Mouse (Mus musculus) spleen, postnatal 14 days (tissue): ENCODE data around the gene Cyp4f17.
"Not testable (repeated sequence)": the region's sequence is repeated elsewhere in the genome, so short reads cannot be mapped to it uniquely, and the experiment has no call there.

Experiments used
- DNase-seq, 2 experiments: peaks; one replicate each; pipeline ENCODE4 v3.0.0; 2021 to 2022; ENCODE audit warnings: low spot score in 2 of 2

The Cyp4f17 gene

GRCm38 (mm10) chr17:32526341-32526740 is 20.5 kb downstream of the Cyp4f17 start:
- not testable (repeated sequence) for DNase-seq

- no peak for DNase-seq
These were observed 21.9 kb downstream of the Cyp4f17 start for GRCm38 (mm10) chr17:32527748-32528147.

GRCm38 (mm10) chr17:32528408-32529337 is 22.8 kb downstream of the Cyp4f17 start:
- peak; percentile 72 to 79 for DNase-seq

DNA sequence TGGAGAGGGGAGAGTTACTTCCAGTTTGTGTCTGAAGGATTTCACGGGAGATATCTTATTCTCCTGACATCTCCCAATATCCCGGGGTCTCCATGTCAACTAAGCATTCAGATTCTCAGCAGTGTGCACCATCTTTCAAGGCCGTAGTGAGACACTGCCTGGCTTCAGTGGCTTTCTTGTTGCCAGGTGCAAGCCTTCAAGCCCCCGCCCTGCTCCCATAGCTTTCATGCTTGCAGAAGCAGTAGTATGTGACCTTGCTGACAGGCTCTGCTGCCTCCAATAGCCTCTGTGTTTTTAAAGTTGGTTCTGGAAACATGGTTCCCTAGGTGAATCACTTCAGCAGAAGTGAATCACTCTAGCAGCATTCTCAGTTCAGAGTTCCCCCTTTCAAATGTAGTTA is 26.5 kb downstream of the Cyp4f17 start:
- DNase-seq: not testable (repeated sequence)

DNA sequence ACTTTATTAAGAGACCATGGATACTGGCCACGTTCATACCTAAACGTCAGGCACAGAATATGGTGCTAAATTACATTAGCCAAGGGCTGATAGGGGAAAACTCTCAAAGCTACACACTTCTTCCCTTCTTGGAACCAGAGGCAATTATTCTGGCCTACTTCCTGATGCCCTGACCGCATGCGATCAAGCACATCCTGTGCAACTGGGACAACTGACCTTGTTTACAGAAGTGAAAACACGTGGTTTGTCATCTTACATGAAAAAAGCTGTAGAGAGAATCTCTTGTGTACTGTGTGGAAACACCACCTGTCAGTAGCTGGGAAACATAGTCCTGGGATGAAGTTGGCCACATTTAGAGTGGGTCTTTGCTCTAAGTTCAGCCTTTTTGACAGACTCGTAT is 28.2 kb downstream of the Cyp4f17 start:
- no peak for DNase-seq

GRCm38 (mm10) chr17:32536051-32536866 is 30.4 kb downstream of the Cyp4f17 start, which contains the start of gene Cyp4f16:
Gene Cyp4f16 (plus strand): TSS chr17:32536558.
- DNase-seq: peak; percentile 34 to 47

DNA sequence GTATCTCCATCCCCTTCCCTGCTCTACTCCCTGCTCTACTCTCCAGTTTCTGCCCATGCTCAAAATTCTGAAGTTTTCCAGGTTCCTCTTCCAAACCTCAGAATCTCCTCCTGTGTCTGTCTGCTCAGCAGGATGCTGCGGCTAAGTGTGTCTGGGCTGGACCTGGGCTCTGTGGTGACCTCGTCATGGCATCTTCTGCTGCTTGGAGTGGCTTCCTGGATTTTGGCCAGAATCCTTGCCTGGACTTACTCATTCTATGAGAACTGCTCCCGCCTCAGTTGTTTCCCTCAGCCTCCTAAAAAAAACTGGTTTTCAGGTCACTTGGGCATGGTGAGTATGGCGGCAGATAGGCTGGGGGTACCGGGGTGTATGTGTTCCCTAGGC is 31.0 kb downstream of the Cyp4f17 start:
- no peak for DNase-seq

DNA sequence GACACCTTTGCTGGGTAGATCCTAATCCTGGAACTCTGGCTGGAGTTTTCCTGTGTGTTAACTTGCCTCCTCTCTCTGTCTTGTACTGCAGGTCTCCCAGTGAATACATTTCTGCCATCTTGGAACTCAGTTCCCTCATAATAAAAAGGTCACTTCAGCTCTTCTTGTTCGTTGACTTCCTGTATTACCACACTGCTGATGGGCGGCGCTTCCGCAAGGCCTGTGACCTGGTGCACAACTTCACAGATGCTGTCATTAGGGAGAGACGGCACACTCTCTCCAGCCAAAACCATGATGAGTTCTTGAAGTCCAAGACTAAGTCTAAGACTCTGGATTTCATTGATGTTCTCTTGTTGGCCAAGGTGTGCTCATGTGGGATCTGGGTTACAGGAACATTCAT is 38.9 kb downstream of the Cyp4f17 start:
- DNase-seq: not testable (repeated sequence)

GRCm38 (mm10) chr17:32550377-32550776 is 44.5 kb downstream of the Cyp4f17 start:
- not testable (repeated sequence) for DNase-seq

- DNase-seq: peak; percentile 33 to 53
These were observed 45.3 kb downstream of the Cyp4f17 start for GRCm38 (mm10) chr17:32550900-32551770.

DNA sequence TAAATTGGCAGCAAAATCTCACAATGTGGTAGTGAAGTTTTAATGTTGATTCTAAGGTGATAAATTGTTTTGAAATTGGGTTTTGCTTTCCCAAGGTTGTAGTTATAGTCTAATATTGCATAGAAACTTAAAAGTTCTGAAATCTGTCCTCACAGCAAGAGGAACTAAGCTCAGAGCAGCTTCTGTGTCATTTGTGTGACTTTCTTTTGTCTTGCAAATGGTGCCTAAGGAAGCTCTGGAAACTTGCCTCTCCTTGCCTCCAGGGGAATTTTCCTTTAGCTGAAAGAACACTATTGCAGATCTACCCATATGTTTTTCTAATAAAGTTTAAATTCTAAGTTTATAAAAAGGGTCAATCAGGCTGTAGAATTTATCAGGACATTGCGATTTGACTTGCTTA is 47.2 kb downstream of the Cyp4f17 start:
- not testable (repeated sequence) for DNase-seq

- DNase-seq: not testable (repeated sequence)
These were observed 48.5 kb downstream of the Cyp4f17 start for GRCm38 (mm10) chr17:32554368-32554767.

- DNase-seq: not testable (repeated sequence)
These were observed 57.5 kb downstream of the Cyp4f17 start for GRCm38 (mm10) chr17:32563301-32563700.

DNA sequence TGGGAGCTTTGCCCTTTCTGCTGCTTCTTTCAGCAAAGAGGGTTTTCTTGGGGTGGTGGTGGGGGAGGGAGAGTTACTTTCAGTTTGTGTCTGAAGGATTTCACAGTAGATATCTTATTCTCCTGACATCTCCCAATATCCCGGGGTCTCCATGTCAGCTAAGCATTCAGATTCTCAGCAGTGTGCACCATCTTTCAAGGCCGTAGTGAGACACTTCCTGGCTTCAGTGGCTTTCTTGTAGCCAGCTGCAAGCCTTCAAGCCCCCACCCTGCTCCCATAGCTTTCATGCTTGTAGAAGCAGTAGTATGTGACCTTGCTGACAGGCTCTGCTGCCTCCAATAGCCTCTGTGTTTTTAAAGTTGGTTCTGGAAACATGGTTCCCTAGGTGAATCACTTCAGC is 67.4 kb downstream of the Cyp4f17 start:
- not testable (repeated sequence) for DNase-seq

GRCm38 (mm10) chr17:32577496-32578186 is 71.8 kb downstream of the Cyp4f17 start:
- DNase-seq: no peak
